Mouse (Mus musculus): ENCODE results near the gene Pcsk2.

The Pcsk2 gene

GRCm38 (mm10) chr2:143841536-143841935 lies 295.6 kb downstream of the Pcsk2 start:
- no peak for DNase-seq

GRCm38 (mm10) chr2:143844779-143845178 lies 298.8 kb downstream of the Pcsk2 start:
- no peak for DNase-seq

- no peak for DNase-seq
Measured at GRCm38 (mm10) chr2:143846799-143847198, 300.8 kb downstream of the Pcsk2 start.

GRCm38 (mm10) chr2:143847291-143847690 lies 301.3 kb downstream of the Pcsk2 start:
- DNase-seq: no peak

GRCm38 (mm10) chr2:143851354-143852221 lies 305.6 kb downstream of the Pcsk2 start:
- peak; percentile 11 for DNase-seq

- no peak for DNase-seq
Measured at GRCm38 (mm10) chr2:143852295-143853275, 306.6 kb downstream of the Pcsk2 start.

- DNase-seq: no peak
Measured at GRCm38 (mm10) chr2:143853447-143853846, 307.5 kb downstream of the Pcsk2 start.

- no peak for DNase-seq
Measured at GRCm38 (mm10) chr2:143859166-143859565, 313.2 kb downstream of the Pcsk2 start.

- DNase-seq: no peak
Measured at GRCm38 (mm10) chr2:143862484-143863231, 316.7 kb downstream of the Pcsk2 start, which contains the start of gene Bfsp1. Gene Bfsp1, minus strand, starts transcription at chr2:143863173.

- DNase-seq: no peak
Measured at GRCm38 (mm10) chr2:143864600-143864999, 318.6 kb downstream of the Pcsk2 start.
